Mouse (Mus musculus) embryonic fibroblast, embryonic 13.5 days (primary cell): ENCODE results near the gene Hdac10. TPM values are rescaled to one million over a fixed set of nuclear protein-coding genes. Genes with fewer than 3 reads are reported as not detected.
A peak's percentile ranks its signal among the peaks of the same experiment; 100 is the strongest.

Experiments used
- H3K27ac ChIP-seq: 2 replicates; pipeline ENCODE4 v1.5.1; 2012; ENCODE audit warnings: low read length, control low read depth, inconsistent platforms; ENCODE audit not compliant: insufficient read depth
- H3K4me1 ChIP-seq: 2 replicates; pipeline ENCODE4 v1.6.1; 2011; ENCODE audit warnings: low read length; ENCODE audit not compliant: control insufficient read depth, insufficient read depth
- H3K4me3 ChIP-seq: 2 replicates; pipeline ENCODE4 v1.5.1; 2011; ENCODE audit warnings: mild to moderate bottlenecking, control low read depth, low read length; ENCODE audit not compliant: insufficient read depth
- CTCF ChIP-seq: IDR thresholded peaks from 2 replicates; pipeline ENCODE4 v1.5.1; 2011; ENCODE audit warnings: mild to moderate bottlenecking, control low read depth, low read length, moderate library complexity, borderline replicate concordance; ENCODE audit not compliant: insufficient read depth
- POLR2A ChIP-seq: IDR thresholded peaks from 2 replicates; pipeline ENCODE4 v1.6.1; 2011; ENCODE audit warnings: low read depth, mild to moderate bottlenecking, control low read depth, low read length, moderate library complexity
- polyA plus RNA-seq: library from polyadenylated mRNA; stranded (reverse); fragments of >200 nt; gene quantifications from 2 replicates; pipeline ENCODE4 v1.2.4, GENCODE M21; 2011; ENCODE audit warnings: low read depth; ENCODE audit not compliant: missing spikeins, insufficient read length

The Hdac10 gene
- polyA plus RNA-seq: 6.4 and 7.2 TPM in 2 replicates

- peak within 1 kb of the TSS; percentile 45 for H3K4me3 ChIP-seq
- TF ChIP-seq POLR2A (peak; percentile 79), CTCF (peak; percentile 97)
- 0 out of 2 replicates have a peak, but pooled peaks cover 3% of the 10 kb centered on the region for H3K4me1 ChIP-seq
- peak within 1 kb of the TSS; percentile 9 for H3K27ac ChIP-seq
These were observed at the start of gene Hdac10 for GRCm38 (mm10) chr15:89128382-89129350. Gene Hdac10, minus strand, starts transcription at chr15:89128700.

- Histone ChIP-seq H3K4me3 (no peak overlapping the region), H3K4me1 (peaks cover 10% of the 10 kb centered on the region), H3K27ac (peak overlapping the region; percentile 90)
- no peak for TF ChIP-seq POLR2A
These were observed 49.2 kb upstream of the Hdac10 start for GRCm38 (mm10) chr15:89177576-89178259.

- peaks cover 10% of the 10 kb centered on the region for H3K4me1 ChIP-seq
- no peak for TF ChIP-seq POLR2A
- TF ChIP-seq CTCF: no peak
- H3K4me3 ChIP-seq: no peak overlapping the region
- H3K27ac ChIP-seq: peak overlapping the region; percentile 21; the same call in 1 of the 2 replicates
These were observed 48.6 kb upstream of the Hdac10 start for GRCm38 (mm10) chr15:89177121-89177520.

GRCm38 (mm10) chr15:89175411-89176155 lies 47.1 kb upstream of the Hdac10 start:
- Histone ChIP-seq H3K4me3 (no peak overlapping the region), H3K27ac (no peak overlapping the region), H3K4me1 (peaks cover 10% of the 10 kb centered on the region)
- no peak for TF ChIP-seq POLR2A
- TF ChIP-seq CTCF: no peak

- H3K27ac ChIP-seq: no peak overlapping the region
- H3K4me3 ChIP-seq: no peak overlapping the region
- H3K4me1 ChIP-seq: peaks cover 14% of the 10 kb centered on the region
- TF ChIP-seq CTCF: no peak
- no peak for TF ChIP-seq POLR2A
These were observed 46.4 kb upstream of the Hdac10 start for GRCm38 (mm10) chr15:89174889-89175339.

GRCm38 (mm10) chr15:89173906-89174214 lies 45.4 kb upstream of the Hdac10 start:
- Histone ChIP-seq H3K4me3 (peak overlapping the region; percentile 41), H3K27ac (no peak overlapping the region), H3K4me1 (peaks cover 18% of the 10 kb centered on the region)
- TF ChIP-seq POLR2A (no peak), CTCF (no peak)

- TF ChIP-seq POLR2A (no peak), CTCF (no peak)
- Histone ChIP-seq H3K4me3 (peak overlapping the region; percentile 41), H3K4me1 (peaks cover 17% of the 10 kb centered on the region), H3K27ac (peak overlapping the region; percentile 45)
These were observed 44.8 kb upstream of the Hdac10 start for GRCm38 (mm10) chr15:89173024-89173905.

GRCm38 (mm10) chr15:89172276-89172935 lies 43.9 kb upstream of the Hdac10 start:
- H3K4me1 ChIP-seq: peaks cover 11% of the 10 kb centered on the region
- peak overlapping the region; percentile 41 for H3K4me3 ChIP-seq
- H3K27ac ChIP-seq: peak overlapping the region; percentile 45
- TF ChIP-seq POLR2A (no peak), CTCF (no peak)
